Mouse (Mus musculus) G1E (cell line): ENCODE data around the gene Ufc1.
A peak's percentile ranks its signal among the peaks of the same experiment; 100 is the strongest.

Source experiments
- CTCF ChIP-seq: IDR thresholded peaks from 2 replicates; pipeline ENCODE4 v1.5.1; 2012; ENCODE audit warnings: low read depth, low read length, inconsistent platforms, mixed read lengths
- POLR2AphosphoS5 ChIP-seq: IDR thresholded peaks from 2 replicates; pipeline ENCODE4 v1.6.1; 2012; ENCODE audit warnings: low read depth, low read length, inconsistent platforms; ENCODE audit not compliant: insufficient replicate concordance

- TF ChIP-seq POLR2AphosphoS5 (no peak), CTCF (peak; percentile 65)
These were observed 47.9 kb downstream of the Ufc1 start for GRCm38 (mm10) chr1:171246709-171247452.
